Mouse (Mus musculus): ENCODE data around the gene Dido1. TPM values are rescaled to one million over a fixed set of nuclear protein-coding genes. Genes with fewer than 3 reads are reported as not detected.

The Dido1 gene
- polyA plus RNA-seq, 1 experiment, result 63.1 TPM

GRCm38 (mm10) chr2:180701767-180702621 lies 7.8 kb downstream of the Dido1 start:
- TF ChIP-seq POLR2A (IDR thresholded peaks at IDR 0.05; ENCODE audit: insufficient read depth, low read depth, low read length) (peak; percentile 60), CTCF (IDR thresholded peaks at IDR 0.05; ENCODE audit: insufficient read depth, low read depth, low read length) (no peak)
- H3K4me1 ChIP-seq (ENCODE audit: control insufficient read depth, insufficient read depth, low read length), result peaks cover 2% of the 10 kb centered on the region; the same call in 1 of the 2 replicates
- peak overlapping the region; percentile 83 for H3K4me3 ChIP-seq (ENCODE audit: insufficient read depth, low read depth, low read length)
- H3K27ac ChIP-seq (ENCODE audit: insufficient read depth, low read depth, low read length), result peak overlapping the region; percentile 81
- WGBS, result under 1% methylated on average over 66 of the region's 66 CpGs

DNA sequence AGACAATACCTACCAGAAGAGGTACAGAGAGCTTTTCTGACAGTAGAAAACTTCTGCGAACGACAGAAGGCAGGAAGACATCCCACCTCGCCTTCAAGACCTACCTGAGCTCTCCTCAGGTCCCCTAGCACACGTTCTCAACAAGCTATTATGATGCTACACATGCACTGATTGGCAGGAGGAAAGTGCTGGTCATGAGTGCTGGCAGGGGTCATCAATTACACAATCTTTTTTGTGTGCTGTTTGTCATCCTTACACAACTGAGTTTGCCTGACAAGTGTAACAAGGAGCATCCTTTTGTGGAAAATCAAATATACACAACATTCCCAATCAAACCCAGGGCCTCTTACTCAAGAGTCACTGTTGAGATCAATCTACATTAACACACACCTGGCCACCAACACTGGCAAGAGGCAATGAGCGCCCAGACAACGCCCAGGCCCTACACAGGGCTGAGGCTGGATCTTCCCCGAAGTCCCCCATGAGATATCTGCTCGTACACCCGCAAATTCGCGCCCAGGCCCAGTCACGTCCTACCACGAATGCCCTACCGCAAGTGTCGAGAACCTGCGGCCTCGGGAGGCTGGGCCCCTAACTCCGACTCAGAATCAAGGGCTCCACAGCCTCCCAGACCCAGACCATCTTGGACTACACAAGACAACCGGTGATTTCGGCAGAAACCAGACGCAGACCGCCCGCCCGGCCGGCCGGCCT lies 8.6 kb downstream of the Dido1 start:
- Histone ChIP-seq H3K4me3 (ENCODE audit: insufficient read depth, low read depth, low read length) (peak overlapping the region; percentile 83), H3K27ac (ENCODE audit: insufficient read depth, low read depth, low read length) (peak overlapping the region; percentile 81), H3K4me1 (ENCODE audit: control insufficient read depth, insufficient read depth, low read length) (peaks cover 2% of the 10 kb centered on the region; the same call in 1 of the 2 replicates)
- TF ChIP-seq CTCF (IDR thresholded peaks at IDR 0.05; ENCODE audit: insufficient read depth, low read depth, low read length), result no peak
- TF ChIP-seq POLR2A (IDR thresholded peaks at IDR 0.05; ENCODE audit: insufficient read depth, low read depth, low read length), result no peak
- WGBS, result 5% methylated on average over 26 of the region's 26 CpGs

DNA sequence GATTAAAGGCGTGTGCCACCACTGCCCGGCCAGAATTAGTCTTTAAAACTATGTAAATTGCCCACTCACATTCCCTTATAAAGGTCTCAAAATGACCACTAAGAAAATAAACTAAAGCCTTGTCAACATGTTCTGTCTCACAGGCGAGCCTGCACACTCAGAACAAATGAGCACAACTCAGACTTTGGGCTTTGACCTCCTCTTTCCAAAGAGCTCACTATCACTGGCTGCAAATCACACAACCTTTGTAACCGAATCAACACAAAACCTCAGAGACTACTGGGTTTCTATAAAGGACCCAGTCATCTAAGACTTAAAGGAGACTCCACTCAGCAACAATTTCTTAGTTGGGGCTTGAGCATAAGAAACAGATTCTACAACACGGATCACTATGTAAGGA lies 9.3 kb downstream of the Dido1 start:
- no peak for TF ChIP-seq CTCF (IDR thresholded peaks at IDR 0.05; ENCODE audit: insufficient read depth, low read depth, low read length)
- TF ChIP-seq POLR2A (IDR thresholded peaks at IDR 0.05; ENCODE audit: insufficient read depth, low read depth, low read length), result no peak
- Histone ChIP-seq H3K4me1 (ENCODE audit: control insufficient read depth, insufficient read depth, low read length) (peaks cover 2% of the 10 kb centered on the region; the same call in 1 of the 2 replicates), H3K27ac (ENCODE audit: insufficient read depth, low read depth, low read length) (no peak overlapping the region), H3K4me3 (ENCODE audit: insufficient read depth, low read depth, low read length) (no peak overlapping the region)
- 37% methylated on average over 5 of the region's 5 CpGs for WGBS

DNA sequence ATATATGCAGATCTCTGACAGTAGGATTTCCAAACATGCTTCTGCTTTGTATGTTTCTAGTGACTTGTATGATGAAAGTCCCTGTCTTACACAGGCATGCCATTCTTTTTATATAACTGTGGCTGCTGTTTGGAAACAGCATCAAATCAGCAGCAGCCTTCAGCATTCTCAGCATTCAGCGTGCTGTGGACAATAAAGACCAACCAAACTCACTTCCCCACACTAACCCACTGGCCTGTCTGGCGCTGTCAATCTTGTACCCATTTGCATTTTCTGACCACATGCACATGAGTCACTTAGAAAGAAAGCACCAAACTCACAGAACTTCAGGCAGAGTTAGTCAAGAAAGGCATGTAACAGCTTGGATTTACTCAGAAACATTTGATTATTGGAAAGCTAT lies 14.6 kb downstream of the Dido1 start:
- Histone ChIP-seq H3K27ac (ENCODE audit: insufficient read depth, low read depth, low read length) (no peak overlapping the region), H3K4me1 (ENCODE audit: control insufficient read depth, insufficient read depth, low read length) (peaks cover 9% of the 10 kb centered on the region), H3K4me3 (ENCODE audit: insufficient read depth, low read depth, low read length) (no peak overlapping the region)
- 22% methylated on average over 2 of the region's 2 CpGs for WGBS
- TF ChIP-seq CTCF (IDR thresholded peaks at IDR 0.05; ENCODE audit: insufficient read depth, low read depth, low read length) (no peak), POLR2A (IDR thresholded peaks at IDR 0.05; ENCODE audit: insufficient read depth, low read depth, low read length) (no peak)

DNA sequence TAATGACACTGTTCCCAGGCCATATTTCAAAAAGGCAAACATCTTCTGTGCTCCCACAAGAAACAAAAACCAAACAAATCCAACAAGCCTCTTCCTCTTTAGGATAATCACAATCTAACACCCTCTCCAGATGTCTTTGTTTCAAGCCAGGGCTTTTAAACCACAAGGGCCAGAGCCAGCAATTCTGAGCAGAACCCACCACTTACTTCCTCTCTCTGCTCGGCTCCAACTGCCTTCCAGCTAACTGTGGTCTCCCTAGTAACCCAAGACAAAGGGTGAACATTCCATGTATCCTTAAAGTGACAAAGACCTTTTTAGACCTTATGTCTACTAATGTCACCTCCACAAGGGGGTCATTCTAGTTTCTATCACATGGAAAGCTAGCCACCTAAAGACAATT lies 17.2 kb downstream of the Dido1 start:
- peaks cover 11% of the 10 kb centered on the region for H3K4me1 ChIP-seq (ENCODE audit: control insufficient read depth, insufficient read depth, low read length)
- H3K4me3 ChIP-seq (ENCODE audit: insufficient read depth, low read depth, low read length), result no peak overlapping the region
- WGBS, result 0% methylated on average over 1 of the region's 1 CpGs
- peak overlapping the region; percentile 57; the same call in 1 of the 2 replicates for H3K27ac ChIP-seq (ENCODE audit: insufficient read depth, low read depth, low read length)
- TF ChIP-seq CTCF (IDR thresholded peaks at IDR 0.05; ENCODE audit: insufficient read depth, low read depth, low read length) (no peak), POLR2A (IDR thresholded peaks at IDR 0.05; ENCODE audit: insufficient read depth, low read depth, low read length) (no peak)

- WGBS, result 55% methylated on average over 5 of the region's 5 CpGs
- Histone ChIP-seq H3K27ac (ENCODE audit: insufficient read depth, low read depth, low read length) (no peak overlapping the region), H3K4me1 (ENCODE audit: control insufficient read depth, insufficient read depth, low read length) (peaks cover 11% of the 10 kb centered on the region), H3K4me3 (ENCODE audit: insufficient read depth, low read depth, low read length) (no peak overlapping the region)
- no peak for TF ChIP-seq CTCF (IDR thresholded peaks at IDR 0.05; ENCODE audit: insufficient read depth, low read depth, low read length)
- no peak for TF ChIP-seq POLR2A (IDR thresholded peaks at IDR 0.05; ENCODE audit: insufficient read depth, low read depth, low read length)
Measured at GRCm38 (mm10) chr2:180689841-180690240, 20.0 kb downstream of the Dido1 start.

- H3K4me3 ChIP-seq (ENCODE audit: insufficient read depth, low read depth, low read length), result no peak overlapping the region
- no peaks in the 10 kb centered on the region for H3K4me1 ChIP-seq (ENCODE audit: control insufficient read depth, insufficient read depth, low read length)
- no peak for TF ChIP-seq POLR2A (IDR thresholded peaks at IDR 0.05; ENCODE audit: insufficient read depth, low read depth, low read length)
- no peak for TF ChIP-seq CTCF (IDR thresholded peaks at IDR 0.05; ENCODE audit: insufficient read depth, low read depth, low read length)
- H3K27ac ChIP-seq (ENCODE audit: insufficient read depth, low read depth, low read length), result no peak overlapping the region
- 89% methylated on average over 4 of the region's 4 CpGs for WGBS
Measured at GRCm38 (mm10) chr2:180684031-180684430, 25.8 kb downstream of the Dido1 start.

DNA sequence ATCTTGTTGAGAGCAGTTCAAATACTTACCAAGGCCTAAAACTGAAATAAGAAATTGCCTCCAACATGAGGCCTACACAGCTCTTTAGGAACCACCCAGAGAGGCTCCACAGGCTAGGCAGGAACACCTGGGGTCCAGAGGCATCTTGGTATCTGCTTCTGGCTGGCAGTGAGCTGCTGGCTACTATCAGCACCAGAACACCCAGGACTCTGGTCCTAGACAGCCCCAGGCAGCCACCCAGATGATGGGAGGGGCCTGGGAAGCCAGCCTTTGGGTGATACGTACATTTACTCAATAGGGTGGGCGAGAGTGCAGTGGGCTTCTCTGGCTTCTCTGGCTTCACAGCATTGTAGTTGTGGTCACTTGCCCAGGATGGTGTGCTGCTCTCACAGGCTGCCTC lies 26.3 kb downstream of the Dido1 start:
- H3K27ac ChIP-seq (ENCODE audit: insufficient read depth, low read depth, low read length), result no peak overlapping the region
- H3K4me1 ChIP-seq (ENCODE audit: control insufficient read depth, insufficient read depth, low read length), result no peaks in the 10 kb centered on the region
- WGBS, result 83% methylated on average over 2 of the region's 2 CpGs
- no peak overlapping the region for H3K4me3 ChIP-seq (ENCODE audit: insufficient read depth, low read depth, low read length)
- TF ChIP-seq POLR2A (IDR thresholded peaks at IDR 0.05; ENCODE audit: insufficient read depth, low read depth, low read length) (no peak), CTCF (IDR thresholded peaks at IDR 0.05; ENCODE audit: insufficient read depth, low read depth, low read length) (no peak)

DNA sequence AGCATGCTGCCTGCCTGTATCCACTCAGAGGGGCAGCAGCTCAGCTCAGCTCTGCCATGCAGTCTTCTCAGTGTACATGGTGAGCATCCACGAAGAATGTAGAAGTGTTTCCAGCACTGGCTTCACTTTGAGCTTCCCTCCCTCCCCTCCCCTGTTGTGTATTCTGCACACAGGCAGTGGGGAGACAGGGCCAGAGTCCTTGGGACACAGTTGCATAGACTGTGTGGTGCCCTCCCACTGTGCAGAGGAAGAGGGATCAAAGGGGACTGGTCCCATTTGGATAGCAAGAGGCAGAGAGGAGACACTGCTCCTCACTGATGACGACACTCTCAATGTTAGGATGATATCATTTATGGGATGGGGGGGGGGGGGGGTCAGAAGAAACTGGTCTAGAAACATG lies 28.6 kb downstream of the Dido1 start:
- Histone ChIP-seq H3K4me1 (ENCODE audit: control insufficient read depth, insufficient read depth, low read length) (no peaks in the 10 kb centered on the region), H3K4me3 (ENCODE audit: insufficient read depth, low read depth, low read length) (no peak overlapping the region), H3K27ac (ENCODE audit: insufficient read depth, low read depth, low read length) (no peak overlapping the region)
- 54% methylated on average over 2 of the region's 2 CpGs for WGBS
- TF ChIP-seq CTCF (IDR thresholded peaks at IDR 0.05; ENCODE audit: insufficient read depth, low read depth, low read length) (no peak), POLR2A (IDR thresholded peaks at IDR 0.05; ENCODE audit: insufficient read depth, low read depth, low read length) (no peak)
